Mouse (Mus musculus): ENCODE data around the gene Lrwd1.

DNA sequence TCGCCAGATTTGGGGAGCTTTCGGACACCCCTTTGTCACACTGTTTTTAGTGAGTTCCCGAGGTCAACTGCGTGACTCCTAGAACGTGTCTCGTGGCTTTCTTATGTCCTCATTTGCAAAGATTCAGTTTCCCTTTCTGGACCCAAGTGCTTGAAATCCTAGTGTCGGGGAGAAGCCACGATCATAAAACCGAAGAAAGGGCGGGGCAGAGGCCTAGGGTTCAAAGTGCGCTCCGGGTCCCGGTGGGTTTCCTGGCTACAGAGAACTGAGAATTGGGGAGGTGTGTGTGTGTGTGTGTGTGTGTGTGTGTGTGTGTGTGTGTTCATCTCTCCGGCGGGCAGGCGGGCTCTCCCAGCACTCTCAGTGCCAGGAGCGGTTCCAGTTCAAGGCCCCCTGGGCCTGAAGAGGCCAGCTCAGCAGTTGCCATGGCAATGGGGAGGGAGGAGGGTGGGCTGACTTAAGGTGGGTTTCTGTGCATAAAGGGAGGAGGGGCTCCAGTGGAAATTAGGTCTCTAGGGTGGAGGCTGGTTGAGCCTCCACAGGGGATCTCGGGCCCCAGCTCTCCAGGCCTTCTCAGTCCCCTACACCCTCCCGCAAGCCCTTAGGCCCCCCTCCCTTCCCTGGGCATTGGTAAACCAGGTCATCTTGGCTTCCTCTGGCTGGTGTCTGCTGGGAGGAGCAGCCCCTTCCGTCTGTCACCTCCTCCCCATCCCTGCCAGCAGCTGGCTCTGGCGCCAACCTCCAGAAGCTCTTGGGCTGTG lies 50.8 kb downstream of the Lrwd1 start:
- TF ChIP-seq POLR2A (IDR thresholded peaks at IDR 0.05; ENCODE audit: borderline replicate concordance, extremely low read depth, low read depth, low read length) (no peak), CTCF (IDR thresholded peaks at IDR 0.05; ENCODE audit: insufficient read depth, low read length) (no peak)

All from lung, adult 2 months (tissue).